Mouse (Mus musculus) cortical plate, adult 2 months (tissue): Measurements from ENCODE around the gene Fam166b.

Experiments
- CTCF ChIP-seq: fragments of 200-500 bp; IDR thresholded peaks from 2 replicates; pipeline ENCODE4 v1.5.1; 2011; ENCODE audit warnings: mild to moderate bottlenecking, control low read depth, low read length; ENCODE audit not compliant: insufficient read depth; ENCODE audit errors: extremely low read depth
- POLR2A ChIP-seq: fragments of 200-500 bp; IDR thresholded peaks from 2 replicates; pipeline ENCODE4 v1.6.1; 2011; ENCODE audit warnings: mild to moderate bottlenecking, low read length, control low read depth; ENCODE audit not compliant: insufficient read depth; ENCODE audit errors: extremely low read depth

- no peak for TF ChIP-seq CTCF
- no peak for TF ChIP-seq POLR2A
Observed at GRCm38 (mm10) chr4:43428946-43429345, at the start of gene Fam166b.
